Mouse (Mus musculus) naive thymus-derived CD4-positive, alpha-beta T cell, adult 2 months (primary cell): ENCODE results near the gene Sall1.

Source experiments
- DNase-seq: peaks from one replicate; pipeline ENCODE4 v3.0.0-alpha.2; 2011; ENCODE audit warnings: low read depth

Gene Sall1

GRCm38 (mm10) chr8:89038920-89039319 lies 5.0 kb downstream of the Sall1 start:
- no peak for DNase-seq

GRCm38 (mm10) chr8:89037536-89038236 lies 6.3 kb downstream of the Sall1 start:
- no peak for DNase-seq

GRCm38 (mm10) chr8:89032412-89032811 lies 11.6 kb downstream of the Sall1 start:
- DNase-seq = no peak

- DNase-seq = no peak
Observed at GRCm38 (mm10) chr8:89028156-89028555, 15.8 kb downstream of the Sall1 start.

- DNase-seq = no peak
Observed at GRCm38 (mm10) chr8:89026139-89026520, 17.8 kb downstream of the Sall1 start.

GRCm38 (mm10) chr8:89025281-89026138 lies 18.5 kb downstream of the Sall1 start:
- no peak for DNase-seq

- DNase-seq = no peak
Observed at GRCm38 (mm10) chr8:89024796-89025195, 19.2 kb downstream of the Sall1 start.

- DNase-seq = no peak
Observed at GRCm38 (mm10) chr8:89021139-89021538, 22.8 kb downstream of the Sall1 start.

- no peak for DNase-seq
Observed at GRCm38 (mm10) chr8:89017891-89018290, 26.1 kb downstream of the Sall1 start.

- no peak for DNase-seq
Observed at GRCm38 (mm10) chr8:89016465-89017070, 27.4 kb downstream of the Sall1 start.

- DNase-seq = no peak
Observed at GRCm38 (mm10) chr8:89015539-89015938, 28.4 kb downstream of the Sall1 start.

- no peak for DNase-seq
Observed at GRCm38 (mm10) chr8:89012853-89013534, 31.0 kb downstream of the Sall1 start.

- DNase-seq = no peak
Observed at GRCm38 (mm10) chr8:89012024-89012712, 31.8 kb downstream of the Sall1 start.

GRCm38 (mm10) chr8:89008784-89009183 lies 35.2 kb downstream of the Sall1 start:
- no peak for DNase-seq

GRCm38 (mm10) chr8:89007114-89007513 lies 36.8 kb downstream of the Sall1 start:
- no peak for DNase-seq

- no peak for DNase-seq
Observed at GRCm38 (mm10) chr8:89006426-89006825, 37.5 kb downstream of the Sall1 start.

GRCm38 (mm10) chr8:89005797-89006196 lies 38.2 kb downstream of the Sall1 start:
- no peak for DNase-seq

- DNase-seq = no peak
Observed at GRCm38 (mm10) chr8:89004041-89004440, 39.9 kb downstream of the Sall1 start.

GRCm38 (mm10) chr8:89003336-89003896 lies 40.5 kb downstream of the Sall1 start:
- no peak for DNase-seq

- DNase-seq = no peak
Observed at GRCm38 (mm10) chr8:89002128-89002527, 41.8 kb downstream of the Sall1 start.

- no peak for DNase-seq
Observed at GRCm38 (mm10) chr8:88997276-88997675, 46.7 kb downstream of the Sall1 start.
